8 mouse cellular contexts compared by ENCODE assay signal in genomic region chr11:3786564-3786963, GRCm38 (mm10).
DNase-seq lines count a peak whose midpoint lies in the region; ATAC-seq and TF ChIP-seq lines count a peak whose summit lies in the region.

No protein-coding gene starts in this region.

- H3K27me3 ChIP-seq in liver, postnatal 0 days (ENCODE audit: insufficient read depth, low read length): no peaks in the 10 kb centered on the region
- H3K27me3 ChIP-seq in thymus, adult 2 months (ENCODE audit: control insufficient read depth, insufficient read depth, low read length): no peaks in the 10 kb centered on the region

- ATAC-seq in liver, postnatal 0 days: no peak
- ATAC-seq in neutrophil, adult 5-6 weeks (ENCODE audit: extremely low read depth, insufficient number of reproducible peaks, low FRiP score, poor library complexity, severe bottlenecking): peak; percentile 51

- peak; percentile 85 for DNase-seq in 416B (ENCODE audit: low read depth)
- peak; percentile 91 for DNase-seq in adrenal gland, adult 2 months
- peak; percentile 94 for DNase-seq in embryo, embryonic 10.5 days (ENCODE audit: low spot score)
- peak; percentile 72 to 82 for DNase-seq in gastrocnemius, postnatal 36 days
- DNase-seq in kidney, postnatal 10 days: peak; percentile 94
- peak; percentile 87 for DNase-seq in liver, postnatal 0 days
- peak; percentile 68 for DNase-seq in thymus, adult 2 months

- H3K4me3 ChIP-seq in liver, postnatal 0 days (ENCODE audit: low read depth, low read length): no peak overlapping the region
- H3K4me3 ChIP-seq in thymus, adult 2 months (ENCODE audit: control insufficient read depth, insufficient read depth, low read length): no peak overlapping the region

- intact Hi-C loops in gastrocnemius, postnatal 36 days (cut with DNase I): loop anchor here (2.0 to 10.0 kb wide), 3 partner anchors 72 to 312 kb away; no protein-coding TSS in a partner anchor

- TF ChIP-seq POLR2A in thymus, adult 2 months (IDR thresholded peaks at IDR 0.05; ENCODE audit: control insufficient read depth, extremely low read depth, insufficient read depth, low read length, poor library complexity): no peak

- no peak overlapping the region for H3K27ac ChIP-seq in liver, postnatal 0 days (ENCODE audit: low read depth)
- H3K27ac ChIP-seq in thymus, adult 2 months (ENCODE audit: control insufficient read depth, insufficient read depth, low read length): no peak overlapping the region

- WGBS in liver, postnatal 0 days (ENCODE audit: insufficient replicate concordance): 25% methylated on average over 6 of the region's 6 CpGs
- WGBS in thymus, adult 2 months: 29% methylated on average over 6 of the region's 6 CpGs

- no peak overlapping the region for H3K9ac ChIP-seq in liver, postnatal 0 days (replicated peaks)

- TF ChIP-seq EP300 in liver, postnatal 0 days (IDR thresholded peaks at IDR 0.05; ENCODE audit: low read depth): no peak

- TF ChIP-seq CTCF in liver, postnatal 0 days (IDR thresholded peaks at IDR 0.05; ENCODE audit: low read depth): peak; percentile 97
- no peak for TF ChIP-seq CTCF in thymus, adult 2 months (IDR thresholded peaks at IDR 0.05; ENCODE audit: borderline replicate concordance, control insufficient read depth, extremely low read depth, insufficient read depth, low read length, poor library complexity)

- H3K4me2 ChIP-seq in liver, postnatal 0 days (ENCODE audit: low read depth, low read length): no peak overlapping the region

- H3K36me3 ChIP-seq in liver, postnatal 0 days (replicated peaks; ENCODE audit: insufficient read depth, low read length): no peaks in the 10 kb centered on the region
- H3K36me3 ChIP-seq in thymus, adult 2 months (ENCODE audit: control insufficient read depth, insufficient read depth, low read length): no peaks in the 10 kb centered on the region

- no peaks in the 10 kb centered on the region for H3K9me3 ChIP-seq in liver, postnatal 0 days (ENCODE audit: low read length)

- no peaks in the 10 kb centered on the region for H3K4me1 ChIP-seq in liver, postnatal 0 days (ENCODE audit: insufficient read depth)
- no peaks in the 10 kb centered on the region for H3K4me1 ChIP-seq in thymus, adult 2 months (replicated peaks; ENCODE audit: control insufficient read depth, insufficient read depth, low read length)
